Mouse (Mus musculus) stomach, embryonic 16.5 days (tissue): ENCODE measurements at regions not wholly inside any gene's neighbourhood (a gene's known extent, or its start where the extent isn't known, plus 50 kb on each side); places are given as distances from the start of the nearest gene placed in this dataset.

Source experiments
- ATAC-seq: fragments of 200-750 bp; cut with Nextera tagmentation; 2 replicates; pipeline ENCODE4 v1.8.0; 2017; ENCODE audit warnings: moderate number of reproducible peaks, moderate TSS enrichment; ENCODE audit not compliant: insufficient read depth, low FRiP score
- H3K27ac ChIP-seq: fragments of 300-500 bp; sonication (generic); 2 replicates; pipeline ENCODE4 v1.5.1; 2014; ENCODE audit warnings: low read length
- H3K27me3 ChIP-seq: fragments of 300-500 bp; sonication (generic); 2 replicates; pipeline ENCODE4 v1.6.1; 2014; ENCODE audit warnings: low read length, control low read depth, mixed read lengths; ENCODE audit not compliant: control insufficient read depth, insufficient read depth
- H3K36me3 ChIP-seq: fragments of 300-500 bp; sonication (generic); 2 replicates; pipeline ENCODE4 v1.6.1; 2014; ENCODE audit warnings: low read length; ENCODE audit not compliant: control insufficient read depth, insufficient read depth
- H3K4me1 ChIP-seq: fragments of 300-500 bp; sonication (generic); 2 replicates; pipeline ENCODE4 v1.6.1; 2014; ENCODE audit warnings: low read length, control low read depth, mixed read lengths; ENCODE audit not compliant: control insufficient read depth, insufficient read depth
- H3K4me2 ChIP-seq: fragments of 300-500 bp; sonication (generic); 2 replicates; pipeline ENCODE4 v1.6.1; 2014; ENCODE audit warnings: low read depth, low read length, mixed read lengths
- H3K4me3 ChIP-seq: fragments of 300-500 bp; sonication (generic); replicated peaks from 2 replicates; pipeline ENCODE4 v1.5.1; 2014; ENCODE audit warnings: mild to moderate bottlenecking, low read length
- H3K9ac ChIP-seq: fragments of 300-500 bp; sonication (generic); 2 replicates; pipeline ENCODE4 v1.6.1; 2014; ENCODE audit warnings: low read length
- H3K9me3 ChIP-seq: fragments of 300-500 bp; sonication (generic); replicated peaks from 2 replicates; pipeline ENCODE4 v1.6.1; 2016; ENCODE audit warnings: low read length, control low read depth; ENCODE audit not compliant: control insufficient read depth
- WGBS: fragments of 180-500 bp; shearing (Covaris S2); extraction: QIAGEN DNeasy Blood & Tissue Kit; methylation state at CpG from one replicate; pipeline ENCODE4 v1.1.7; 2014; 5-methylcytosine and 5-hydroxymethylcytosine counted together

- H3K9me3 ChIP-seq: no peaks in the 10 kb centered on the region
- WGBS: 81% methylated on average over 3 of the region's 3 CpGs
- H3K4me2 ChIP-seq: no peak overlapping the region
- ATAC-seq: no peak
- H3K4me1 ChIP-seq: no peaks in the 10 kb centered on the region
- no peak overlapping the region for H3K9ac ChIP-seq
- no peak overlapping the region for H3K27ac ChIP-seq
- H3K36me3 ChIP-seq: no peaks in the 10 kb centered on the region
- H3K4me3 ChIP-seq: no peak overlapping the region
- no peaks in the 10 kb centered on the region for H3K27me3 ChIP-seq
These were observed 74.0 kb downstream of the Nxf2 start for GRCm38 (mm10) chrX:134890583-134890982.

GRCm38 (mm10) chrX:134889634-134890033, 74.9 kb downstream of the Nxf2 start:
- Histone ChIP-seq H3K9me3 (no peaks in the 10 kb centered on the region), H3K27ac (no peak overlapping the region), H3K36me3 (no peaks in the 10 kb centered on the region), H3K27me3 (no peaks in the 10 kb centered on the region), H3K9ac (no peak overlapping the region), H3K4me3 (no peak overlapping the region), H3K4me1 (no peaks in the 10 kb centered on the region), H3K4me2 (no peak overlapping the region)
- WGBS: 89% methylated on average over 4 of the region's 4 CpGs
- no peak for ATAC-seq

- Histone ChIP-seq H3K9me3 (no peaks in the 10 kb centered on the region), H3K27ac (peak overlapping the region; percentile 66; the same call in 1 of the 2 replicates), H3K36me3 (no peaks in the 10 kb centered on the region), H3K9ac (no peak overlapping the region), H3K27me3 (no peaks in the 10 kb centered on the region; the same call in 1 of the 2 replicates), H3K4me1 (no peaks in the 10 kb centered on the region), H3K4me2 (no peak overlapping the region), H3K4me3 (no peak overlapping the region)
- 49% methylated on average over 5 of the region's 5 CpGs for WGBS
- ATAC-seq: peak; percentile 62; the same call in 1 of the 2 replicates
These were observed 73.3 kb upstream of the Armcx2 start for GRCm38 (mm10) chrX:134882334-134882733.

GRCm38 (mm10) chrX:134879877-134880276, 70.9 kb upstream of the Armcx2 start:
- ATAC-seq: no peak
- 54% methylated on average over 2 of the region's 2 CpGs for WGBS
- Histone ChIP-seq H3K9ac (no peak overlapping the region), H3K27me3 (no peaks in the 10 kb centered on the region; the same call in 1 of the 2 replicates), H3K36me3 (no peaks in the 10 kb centered on the region), H3K4me1 (no peaks in the 10 kb centered on the region), H3K27ac (no peak overlapping the region), H3K4me3 (no peak overlapping the region), H3K4me2 (no peak overlapping the region), H3K9me3 (no peaks in the 10 kb centered on the region)

GRCm38 (mm10) chrX:134878870-134879269, 69.8 kb upstream of the Armcx2 start:
- no peak overlapping the region for H3K4me2 ChIP-seq
- H3K9ac ChIP-seq: no peak overlapping the region
- 71% methylated on average over 2 of the region's 2 CpGs for WGBS
- no peaks in the 10 kb centered on the region; the same call in 1 of the 2 replicates for H3K27me3 ChIP-seq
- ATAC-seq: no peak
- 0 out of 2 replicates have a peak, but pooled peaks cover 3% of the 10 kb centered on the region for H3K4me1 ChIP-seq
- no peaks in the 10 kb centered on the region for H3K36me3 ChIP-seq
- no peaks in the 10 kb centered on the region for H3K9me3 ChIP-seq
- H3K4me3 ChIP-seq: no peak overlapping the region
- H3K27ac ChIP-seq: no peak overlapping the region

GRCm38 (mm10) chrX:134874696-134875095, 65.7 kb upstream of the Armcx2 start:
- Histone ChIP-seq H3K4me1 (0 out of 2 replicates have a peak, but pooled peaks cover 3% of the 10 kb centered on the region), H3K9ac (no peak overlapping the region), H3K9me3 (no peaks in the 10 kb centered on the region), H3K36me3 (no peaks in the 10 kb centered on the region), H3K4me3 (no peak overlapping the region), H3K27me3 (no peaks in the 10 kb centered on the region; the same call in 1 of the 2 replicates), H3K4me2 (no peak overlapping the region), H3K27ac (no peak overlapping the region)
- 33% methylated on average over 2 of the region's 2 CpGs for WGBS
- no peak for ATAC-seq

GRCm38 (mm10) chrX:134873651-134874050, 64.6 kb upstream of the Armcx2 start:
- H3K36me3 ChIP-seq: no peaks in the 10 kb centered on the region
- H3K9me3 ChIP-seq: no peaks in the 10 kb centered on the region
- H3K9ac ChIP-seq: no peak overlapping the region
- H3K27me3 ChIP-seq: no peaks in the 10 kb centered on the region; the same call in 1 of the 2 replicates
- no peak for ATAC-seq
- H3K27ac ChIP-seq: no peak overlapping the region; the same call in 1 of the 2 replicates
- H3K4me3 ChIP-seq: no peak overlapping the region
- H3K4me2 ChIP-seq: no peak overlapping the region
- 0 out of 2 replicates have a peak, but pooled peaks cover 3% of the 10 kb centered on the region for H3K4me1 ChIP-seq
- 64% methylated on average over 1 of the region's 1 CpGs for WGBS

- 100% methylated on average over 1 of the region's 1 CpGs for WGBS
- no peak overlapping the region for H3K27ac ChIP-seq
- no peak overlapping the region for H3K4me2 ChIP-seq
- H3K9ac ChIP-seq: no peak overlapping the region
- no peak for ATAC-seq
- no peak overlapping the region for H3K4me3 ChIP-seq
- H3K9me3 ChIP-seq: no peaks in the 10 kb centered on the region
- no peaks in the 10 kb centered on the region for H3K4me1 ChIP-seq
- H3K36me3 ChIP-seq: no peaks in the 10 kb centered on the region
- H3K27me3 ChIP-seq: no peaks in the 10 kb centered on the region
These were observed 52.6 kb upstream of the Armcx2 start for GRCm38 (mm10) chrX:134861641-134862040.
